Mouse (Mus musculus) left cerebral cortex, postnatal 25 days (tissue): Measurements from ENCODE around the gene Mgmt. TPM values are rescaled to one million over a fixed set of nuclear protein-coding genes. Genes with fewer than 3 reads are reported as not detected.

Experiments
- DNase-seq, 2 experiments: peaks; one replicate each; pipeline ENCODE4 v3.0.0; 2022; ENCODE audit warnings: low spot score in 2 of 2, mixed read lengths in 1 of 2
- intact Hi-C: fragments of 180-260 bp; cut with DNase I; formaldehyde crosslinking; loops from one replicate; pipeline ENCODE4 v1.15.1; 2025
- total RNA-seq, 2 experiments: library from RNA; stranded (reverse); gene quantifications; 2 replicates each; pipeline ENCODE4 v1.2.3; 2021

Gene Mgmt
- under 1 TPM; 0.78 to 0.87 TPM for total RNA-seq

DNA sequence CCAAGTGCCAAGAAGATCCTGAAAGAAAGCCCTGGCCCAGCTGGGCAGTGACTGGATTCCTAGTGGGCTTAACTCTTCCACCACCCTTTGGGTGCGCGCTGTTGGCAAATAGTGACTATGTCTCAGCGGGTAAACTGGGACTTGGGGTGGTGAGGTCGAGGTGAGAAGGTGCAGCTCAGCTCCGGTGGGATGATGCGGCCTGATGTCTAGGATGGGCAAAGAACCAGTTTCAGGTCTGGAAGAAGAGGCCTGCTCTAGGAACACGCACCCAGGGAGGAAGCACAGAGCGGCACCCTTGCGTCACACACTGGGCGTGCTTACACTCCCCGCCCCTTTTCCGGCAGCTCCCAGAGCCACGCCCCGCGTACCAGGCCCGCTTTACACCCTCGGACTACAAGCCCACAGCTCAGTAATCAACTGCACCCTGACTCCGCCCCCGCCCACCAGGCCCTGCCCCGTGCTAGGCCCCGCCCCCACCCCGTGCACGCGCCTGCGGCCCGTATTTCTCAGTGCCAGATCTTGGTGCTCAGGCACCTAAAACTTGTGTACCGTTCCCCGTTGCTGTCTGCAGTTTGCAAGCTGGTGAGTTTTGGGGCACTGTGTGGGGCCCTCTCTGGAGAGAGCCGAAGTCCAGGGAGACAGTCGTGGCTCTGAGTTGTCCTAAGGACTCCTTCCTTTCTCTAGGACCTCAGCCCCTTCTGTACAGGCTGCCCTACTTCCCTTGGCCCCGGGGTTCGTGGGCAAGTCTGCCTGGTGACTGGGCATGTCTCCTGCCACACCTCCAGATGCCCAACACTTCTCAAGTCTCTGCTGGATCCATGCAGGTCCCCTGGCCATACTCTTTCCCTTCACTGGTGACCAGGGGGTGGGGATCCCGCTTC lies at the start of gene Mgmt:
TSS of gene Mgmt (plus strand) at position 509 of the 881 bp plus-strand sequence.
- peak; percentile 78 to 89 for DNase-seq
- intact Hi-C loops: no loop called here

DNA sequence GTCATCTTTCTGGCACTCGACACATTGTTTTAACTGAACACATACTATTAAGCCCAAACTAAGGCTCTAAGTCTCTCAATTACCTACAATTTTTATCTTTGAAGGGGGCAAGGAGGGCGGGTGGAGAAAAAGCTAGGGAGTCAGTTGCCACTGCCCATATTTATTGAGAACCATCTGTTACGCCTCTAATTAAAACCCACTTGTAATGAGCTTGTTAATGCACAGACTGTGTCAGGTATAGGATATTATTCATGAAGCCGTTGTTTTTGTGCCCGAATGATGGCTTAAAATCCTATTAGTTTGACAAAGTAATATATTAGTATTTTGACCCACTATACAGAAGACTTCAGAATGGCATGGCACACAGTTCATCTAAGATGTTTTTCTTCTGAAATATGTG lies 49.6 kb upstream of the Mgmt start:
- no peak for DNase-seq
- intact Hi-C loops: no loop called here

DNA sequence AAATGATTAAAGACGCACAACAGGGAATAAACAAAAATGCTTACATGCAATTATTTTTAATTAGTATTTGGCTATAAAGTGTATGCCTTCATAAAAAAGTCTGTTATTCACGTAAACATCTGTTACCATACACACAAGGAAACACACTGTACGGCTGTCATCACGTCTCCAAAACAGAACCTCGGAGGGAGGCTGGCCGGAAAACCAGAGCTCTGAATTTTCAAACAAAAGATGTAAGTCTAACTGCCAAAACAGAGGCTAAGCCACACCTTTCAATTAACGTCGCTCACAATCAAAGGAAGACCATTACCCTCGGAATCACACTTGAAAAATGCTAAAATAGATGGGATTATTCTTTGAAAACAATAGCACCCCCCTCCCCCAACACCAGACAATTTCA lies 49.1 kb upstream of the Mgmt start:
- no peak for DNase-seq
- intact Hi-C loops: no loop called here

DNA sequence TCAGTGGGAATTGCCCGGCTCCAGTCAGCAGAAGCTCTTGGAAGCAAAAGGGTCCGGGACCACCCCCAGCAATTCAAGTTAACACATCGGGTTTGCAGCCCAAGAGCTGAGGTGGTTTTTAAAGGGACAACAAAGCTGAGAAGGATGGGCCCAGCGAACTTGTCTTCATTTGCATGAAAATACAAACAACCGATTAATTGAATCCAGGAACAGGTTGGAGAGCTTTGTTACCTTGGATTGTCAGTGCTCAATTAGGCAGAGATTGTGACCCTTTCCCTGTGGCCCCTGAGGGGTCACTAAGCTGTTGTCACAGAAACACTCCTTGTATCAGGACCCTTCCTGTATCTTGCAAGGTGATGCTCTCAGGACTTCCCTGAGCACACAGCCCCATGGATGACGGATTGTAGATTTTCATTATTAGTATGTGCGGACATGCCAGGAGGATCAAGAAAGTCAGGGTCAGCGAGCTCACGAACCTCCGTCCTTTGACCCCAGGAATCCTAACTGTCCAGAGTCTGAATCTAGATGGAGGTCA lies 48.3 kb upstream of the Mgmt start:
- no peak for DNase-seq
- intact Hi-C loops: no loop called here

DNA sequence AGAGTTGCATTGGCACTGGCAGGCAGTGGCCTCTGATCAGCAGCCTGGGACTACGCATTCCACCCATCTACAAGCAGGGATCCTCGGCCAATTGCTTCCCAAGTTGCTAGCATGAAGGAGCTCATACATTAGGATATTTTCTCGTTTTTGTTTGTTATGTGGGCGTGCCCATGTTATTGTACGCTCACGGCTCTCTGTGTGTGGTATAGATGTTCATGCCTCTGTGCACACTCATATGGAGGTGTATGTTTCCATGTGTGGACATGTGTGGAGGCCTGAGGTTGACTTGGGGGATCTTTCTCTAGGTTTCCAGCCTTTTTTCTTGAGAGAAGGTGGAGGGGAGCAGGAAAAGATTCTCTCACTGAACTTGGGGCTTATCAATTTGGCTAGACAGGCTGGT lies 46.8 kb upstream of the Mgmt start:
- intact Hi-C loops: no loop called here
- DNase-seq: no peak

DNA sequence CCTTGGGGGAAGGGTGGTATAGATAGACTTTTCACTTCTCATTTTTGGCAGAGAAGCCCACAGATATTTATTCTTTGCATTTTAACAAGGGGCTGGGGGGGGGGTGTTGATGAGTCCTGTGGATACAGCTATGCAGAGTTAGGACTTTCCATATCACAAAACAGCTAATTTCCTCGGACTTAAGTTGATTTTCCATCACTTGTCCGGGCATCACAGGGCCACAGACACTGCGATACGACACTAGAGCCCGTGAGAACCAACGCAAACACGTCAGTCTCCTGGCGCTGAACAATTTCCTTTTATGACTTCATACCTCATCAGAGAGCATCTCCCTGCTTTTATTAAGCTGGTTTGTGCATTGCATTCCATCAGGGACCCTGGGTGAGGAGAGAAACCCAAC lies 45.7 kb upstream of the Mgmt start:
- no peak for DNase-seq

DNA sequence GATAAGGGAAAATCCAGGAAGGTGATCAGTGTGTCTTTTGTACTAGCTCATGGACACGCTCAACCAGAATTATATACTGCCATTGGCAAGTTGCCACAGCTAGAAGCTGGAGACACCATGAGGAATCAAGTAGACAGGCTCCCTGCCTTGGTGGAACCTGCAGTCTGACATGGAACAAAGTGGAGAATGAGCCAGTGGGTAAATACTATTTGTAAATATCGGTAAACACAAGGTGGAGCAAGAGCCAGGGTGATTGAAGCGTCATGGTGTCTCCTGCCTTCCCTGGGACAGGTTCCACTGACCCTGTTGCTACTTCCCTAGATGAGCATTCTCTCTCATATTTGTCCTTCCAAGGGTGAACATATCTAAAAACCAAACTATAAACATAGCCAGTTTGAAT lies 44.6 kb upstream of the Mgmt start:
- intact Hi-C loops: no loop called here
- no peak for DNase-seq

More for the DNA sequence above, 45.7 kb upstream of the Mgmt start:
- intact Hi-C loops: no loop called here

DNA sequence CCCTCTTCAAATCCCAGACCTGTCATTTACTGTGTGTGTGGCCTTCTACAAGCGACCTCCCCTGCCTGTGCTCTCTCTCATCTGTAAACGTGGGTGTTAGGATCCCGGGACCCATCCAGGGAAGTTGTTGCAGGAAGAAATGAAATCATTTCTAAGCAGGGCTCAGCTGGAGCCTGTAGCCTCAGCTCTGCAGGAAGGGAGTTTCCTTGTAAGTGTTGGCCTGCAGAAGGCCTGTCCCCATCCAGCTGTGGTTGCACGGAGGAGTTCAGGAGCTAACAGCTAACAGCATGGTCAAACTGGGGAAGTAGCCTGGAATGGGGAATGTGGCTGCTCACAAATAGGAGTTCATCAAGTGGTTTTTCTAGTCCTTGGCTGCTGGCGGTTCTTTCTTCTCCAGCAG lies 44.1 kb upstream of the Mgmt start:
- intact Hi-C loops: no loop called here
- DNase-seq: no peak

DNA sequence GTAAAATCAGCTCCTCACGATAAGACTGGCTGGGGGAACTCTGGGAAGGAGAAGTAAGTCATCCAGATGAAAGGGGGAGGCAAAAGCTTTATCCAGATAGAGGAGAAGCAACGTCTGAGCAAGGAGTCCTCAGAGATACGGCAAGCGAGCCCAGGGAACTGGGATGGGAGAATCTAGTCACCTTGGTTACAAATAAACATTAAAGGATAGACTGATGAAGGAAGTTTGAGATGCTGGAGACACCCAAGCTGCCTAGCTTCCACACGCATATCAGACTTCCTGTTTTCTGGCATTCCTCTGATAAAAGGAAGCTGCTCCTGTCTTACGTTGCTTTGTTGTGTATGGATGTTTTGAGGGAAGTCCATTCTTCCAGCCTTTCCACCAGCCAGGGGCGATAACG lies 42.5 kb upstream of the Mgmt start:
- intact Hi-C loops: no loop called here
- DNase-seq: no peak

DNA sequence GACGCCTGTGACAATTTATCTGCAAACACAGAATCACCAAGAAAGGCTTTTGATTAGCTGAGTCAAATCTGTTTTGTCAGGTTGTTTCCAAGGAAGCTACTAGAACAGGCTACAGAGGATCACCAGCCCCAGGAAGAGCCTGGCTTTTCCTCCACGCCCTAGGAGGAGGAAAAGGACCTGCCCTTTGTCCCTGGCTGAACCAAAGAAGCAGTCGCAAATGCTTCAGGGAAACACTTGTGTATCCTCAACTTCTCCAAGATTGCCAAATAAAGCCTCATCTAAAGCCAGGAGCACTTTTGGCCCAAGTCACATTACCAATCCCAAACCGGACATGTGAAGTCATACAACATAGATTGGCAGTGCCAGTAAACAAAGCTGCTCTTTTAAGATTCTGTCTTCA lies 41.7 kb upstream of the Mgmt start:
- intact Hi-C loops: no loop called here
- DNase-seq: no peak

DNA sequence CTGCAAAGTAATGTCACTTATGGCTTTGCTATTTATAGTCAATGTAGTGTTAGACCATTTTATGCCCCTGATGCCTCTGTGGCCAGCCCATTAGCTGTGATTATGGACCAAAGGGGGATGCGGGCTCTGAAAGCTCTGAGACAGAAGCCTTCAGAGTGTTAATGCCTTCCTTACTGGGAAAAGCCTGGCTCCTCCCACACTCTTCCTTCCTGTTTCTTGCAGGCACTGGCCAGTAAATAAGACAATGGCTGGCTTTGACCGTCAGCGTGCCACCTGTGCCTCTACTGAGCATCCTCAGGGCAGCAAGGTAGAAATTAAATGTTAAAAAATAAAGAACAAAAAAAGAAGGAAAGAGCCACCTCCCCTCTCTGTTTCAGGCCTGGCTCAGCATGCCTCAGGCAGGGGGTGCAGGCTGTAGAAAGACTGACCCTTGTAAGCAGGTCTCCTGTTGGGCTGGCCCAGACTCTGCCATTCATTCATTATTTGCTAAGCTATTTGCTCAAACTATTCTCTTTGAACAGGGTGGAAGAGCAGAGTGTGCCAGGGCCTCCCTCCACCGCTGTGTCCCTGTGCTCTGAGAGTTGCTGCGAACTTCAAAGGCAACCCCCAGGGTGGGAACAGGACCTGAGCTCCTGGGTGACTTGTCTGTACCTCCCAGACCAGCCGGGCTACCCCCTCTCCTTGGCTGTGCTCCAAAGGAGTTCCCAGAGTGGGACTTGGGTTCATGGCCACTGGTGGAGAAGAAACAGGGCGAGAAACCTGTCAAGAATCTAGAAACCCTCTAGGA lies 29.5 kb upstream of the Mgmt start:
- no peak for DNase-seq
- intact Hi-C loops: no loop called here

DNA sequence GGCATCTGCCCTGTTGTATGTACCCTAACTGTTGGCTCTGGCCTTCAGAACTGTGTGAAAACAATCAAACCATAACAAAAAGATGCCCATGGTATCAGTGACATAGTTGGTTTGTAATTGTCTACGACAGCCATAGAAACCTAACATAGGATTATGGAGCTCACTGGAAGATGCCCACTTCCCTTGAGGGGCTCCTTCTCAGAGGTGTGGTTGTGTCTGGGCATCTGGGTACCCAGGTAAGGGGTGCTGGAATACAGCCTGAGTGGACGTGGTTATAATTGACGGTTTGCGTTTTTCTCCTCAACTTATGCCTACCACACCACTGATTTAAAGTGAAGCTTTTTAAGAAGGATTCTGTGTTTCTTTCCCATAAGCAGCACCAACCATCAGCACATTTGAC lies 28.5 kb upstream of the Mgmt start:
- intact Hi-C loops: no loop called here

DNA sequence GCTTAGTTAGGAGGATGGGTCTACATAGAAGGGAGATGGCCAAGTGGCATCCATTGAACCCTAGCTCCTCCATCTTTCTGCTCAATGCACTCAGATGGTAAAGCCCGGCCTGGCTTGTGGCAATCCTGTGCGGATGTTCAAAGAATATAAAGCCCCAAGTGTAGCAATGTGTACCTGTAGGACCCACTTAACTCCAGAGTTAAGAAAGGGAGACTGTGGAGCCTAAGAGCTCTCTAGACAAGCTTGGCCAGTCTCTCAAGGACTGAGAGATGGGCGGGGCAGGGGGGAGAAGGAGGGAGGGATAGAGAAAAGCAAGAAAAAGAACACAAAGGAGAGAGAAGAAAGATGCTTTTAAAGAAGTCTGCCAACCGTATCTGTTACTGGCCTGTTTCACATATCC lies 27.9 kb upstream of the Mgmt start:
- intact Hi-C loops: no loop called here
- DNase-seq: no peak

More for the DNA sequence above, 28.5 kb upstream of the Mgmt start:
- DNase-seq: no peak

DNA sequence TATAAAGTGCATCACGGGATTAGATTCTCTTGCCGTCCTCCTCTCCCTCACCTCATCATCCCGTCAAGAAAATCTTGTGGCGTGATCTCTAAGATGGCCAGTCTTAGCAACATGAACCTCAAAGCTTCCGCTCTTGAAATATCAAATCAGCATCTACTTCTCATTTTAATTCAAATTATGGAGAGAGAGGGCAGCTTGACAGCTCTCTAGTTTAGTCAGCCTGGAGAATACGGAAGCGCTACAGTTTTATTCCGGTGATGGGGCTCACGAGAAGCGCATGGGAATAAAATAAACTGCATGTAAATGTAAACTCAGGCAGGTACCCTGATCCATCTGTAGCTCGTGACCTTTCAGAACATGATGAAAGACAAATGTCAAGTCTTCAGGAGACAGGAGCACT lies 22.9 kb upstream of the Mgmt start:
- intact Hi-C loops: no loop called here
- DNase-seq: no peak

DNA sequence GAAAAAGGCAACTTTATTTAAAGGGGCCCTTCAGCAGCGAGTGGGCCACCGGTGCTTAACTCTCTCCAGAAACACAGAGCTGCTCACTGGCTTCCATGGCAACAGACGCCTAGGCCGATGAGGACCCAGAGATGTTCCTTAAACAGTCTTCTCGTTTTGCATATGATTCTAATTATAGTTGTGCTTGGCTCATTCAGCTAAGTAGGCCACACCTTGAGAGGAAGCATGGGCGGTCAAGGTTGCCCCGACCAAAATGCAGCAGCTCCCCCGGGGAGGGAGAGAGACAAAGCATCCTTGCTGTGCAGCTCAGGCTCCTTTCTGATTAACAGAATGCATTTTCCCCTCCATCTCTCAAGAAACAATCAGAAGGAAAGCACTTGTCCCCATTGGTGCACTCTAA lies 22.4 kb upstream of the Mgmt start:
- DNase-seq: peak; percentile 72 to 93
- intact Hi-C loops: no loop called here

DNA sequence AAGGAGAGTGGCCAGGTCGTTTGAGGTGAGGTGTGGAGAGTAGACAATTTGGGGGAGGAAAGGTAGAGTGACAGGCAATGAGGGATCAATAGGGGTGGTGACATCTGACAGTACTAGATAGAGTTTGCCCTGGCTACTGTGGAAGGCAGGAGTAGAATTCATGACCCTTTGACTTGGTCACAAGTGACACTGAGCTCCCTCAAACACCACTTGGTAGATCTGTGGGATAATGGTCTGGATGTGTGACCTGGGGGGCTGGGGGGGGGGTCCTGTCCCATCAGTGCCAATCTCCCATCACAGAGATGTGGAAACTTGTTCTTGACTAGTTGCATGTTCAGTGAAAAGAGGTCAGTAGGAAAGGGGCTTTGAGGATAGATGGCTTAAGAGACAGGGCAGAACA lies 20.0 kb upstream of the Mgmt start:
- no peak for DNase-seq
- intact Hi-C loops: no loop called here

DNA sequence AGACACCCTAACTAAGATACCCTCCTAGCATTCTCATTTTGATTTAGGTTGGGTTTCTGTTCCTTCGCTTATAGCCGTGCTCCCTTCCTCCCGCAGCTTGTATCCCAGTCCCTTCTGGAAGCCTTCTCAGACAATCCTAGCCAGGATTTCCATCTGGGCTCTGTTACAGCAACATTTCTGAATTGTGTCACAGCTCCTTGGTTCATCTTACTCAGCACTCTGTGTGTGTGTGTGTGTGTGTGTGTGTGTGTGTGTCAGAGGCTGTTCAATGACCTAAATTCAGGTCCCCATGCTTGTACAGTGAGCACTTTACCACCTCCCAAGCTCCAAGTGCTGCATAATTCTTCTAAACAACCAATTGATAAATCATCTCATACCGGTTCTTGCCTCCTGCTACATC lies 14.0 kb upstream of the Mgmt start:
- peak; percentile 13 to 79 for DNase-seq
- intact Hi-C loops: no loop called here

DNA sequence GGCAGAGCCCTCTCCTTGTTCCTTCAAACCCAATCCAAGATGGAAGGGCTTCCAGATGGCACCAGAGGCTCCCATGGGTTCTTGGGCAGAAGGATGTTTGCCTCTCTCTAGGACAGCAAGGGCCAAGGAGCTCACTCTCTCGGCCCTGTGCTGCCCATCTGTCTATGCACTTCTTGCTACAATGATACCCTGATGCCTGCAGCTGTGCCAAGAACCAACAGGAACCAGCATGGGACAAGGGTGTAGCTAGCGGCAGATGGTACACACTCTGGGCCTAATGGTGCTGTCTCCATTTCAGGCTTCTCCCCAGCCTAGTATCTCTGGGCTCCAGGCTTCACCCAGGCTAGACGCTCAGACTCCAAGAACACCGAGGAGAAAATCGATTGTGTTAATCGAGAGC lies 6.3 kb upstream of the Mgmt start:
- DNase-seq: no peak
- intact Hi-C loops: no loop called here

DNA sequence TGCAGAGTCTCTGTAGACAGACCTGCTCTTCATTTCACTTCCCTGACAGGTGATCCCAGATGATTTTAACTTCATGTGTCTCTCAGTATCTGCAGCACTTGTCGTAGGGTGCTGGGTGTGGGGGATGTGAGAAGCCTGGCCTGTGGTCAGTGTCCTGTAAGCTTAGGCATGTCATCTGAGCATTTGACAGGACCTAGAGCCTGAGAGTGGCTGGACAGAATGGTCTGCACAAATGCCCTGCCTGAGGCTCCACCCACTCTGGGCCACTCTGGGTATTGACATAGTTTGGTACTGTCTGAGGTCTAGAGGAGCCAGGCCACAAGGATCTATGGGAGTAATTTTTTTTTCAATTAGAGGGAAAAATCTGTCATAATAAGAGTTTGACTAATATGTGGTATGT lies 942 bp downstream of the Mgmt start:
- intact Hi-C loops: no loop called here

DNA sequence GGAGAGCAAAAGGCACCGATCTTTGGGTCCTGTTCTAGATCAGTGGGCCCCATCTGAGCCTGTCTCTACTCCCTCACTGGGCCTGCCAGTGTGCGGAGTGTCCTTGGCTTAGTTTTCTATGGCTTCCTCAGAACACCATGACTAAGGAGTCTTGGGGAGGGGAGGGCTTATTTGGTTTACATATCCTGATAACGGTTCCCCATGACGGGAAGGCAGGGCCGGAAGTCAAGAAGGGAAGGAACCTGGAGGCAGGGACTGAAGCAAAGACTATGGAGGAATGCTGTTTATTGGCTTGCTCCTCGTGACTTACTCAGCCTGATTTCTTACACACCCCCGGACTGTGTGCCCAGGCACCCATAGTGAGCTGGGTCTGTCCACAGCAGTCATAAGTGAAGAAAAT lies 1.4 kb downstream of the Mgmt start:
- intact Hi-C loops: no loop called here
- DNase-seq: no peak

More for the DNA sequence above, 942 bp downstream of the Mgmt start:
- DNase-seq: no peak

DNA sequence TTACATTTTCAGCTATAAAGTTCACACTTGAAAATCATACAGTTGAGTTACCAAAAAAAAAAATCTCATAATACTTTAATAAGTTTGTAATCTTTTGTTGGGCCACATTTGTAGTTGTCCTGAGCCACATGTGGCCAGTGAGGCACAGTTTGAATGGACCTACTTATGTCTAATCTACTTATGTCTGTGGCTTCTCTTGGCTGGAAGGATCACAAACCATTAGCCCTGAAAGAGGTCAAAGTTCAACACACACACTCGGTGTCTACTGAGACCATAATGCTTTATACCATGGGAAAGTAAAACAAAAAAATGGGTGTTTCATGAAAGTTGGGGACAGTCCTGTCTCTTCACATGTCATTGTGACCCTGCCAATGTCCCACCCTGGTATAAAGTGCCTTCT lies 3.1 kb downstream of the Mgmt start:
- DNase-seq: no peak
- intact Hi-C loops: no loop called here
